Mouse (Mus musculus): ENCODE data around the gene Phc2.

GRCm38 (mm10) chr4:128760029-128760428 lies 105.5 kb downstream of the Phc2 start:
- TF ChIP-seq CTCF (IDR thresholded peaks at IDR 0.05; ENCODE audit: low read depth) (no peak), EP300 (optimal IDR thresholded peaks at IDR 0.05) (no peak)

All from stomach, postnatal 0 days (tissue).